Mouse (Mus musculus) liver, embryonic 14.5 days (tissue): ENCODE results near the gene Slc13a4. TPM values are rescaled to one million over a fixed set of nuclear protein-coding genes. Genes with fewer than 3 reads are reported as not detected.
A peak's percentile ranks its signal among the peaks of the same experiment; 100 is the strongest.

ENCODE experiments used
- ATAC-seq: fragments of 200-750 bp; cut with Nextera tagmentation; 2 replicates; pipeline ENCODE4 v1.8.0; 2017; ENCODE audit warnings: moderate number of reproducible peaks, mild to moderate bottlenecking, moderate library complexity; ENCODE audit not compliant: insufficient read depth
- DNase-seq, 3 experiments: peaks; one replicate each; pipeline ENCODE4 v3.0.0-alpha.2; 2012 to 2013; ENCODE audit warnings: low read depth in 3 of 3, low spot score in 3 of 3
- H3K27ac ChIP-seq: fragments of 300-500 bp; sonication (generic); 2 replicates; pipeline ENCODE4 v1.5.1; 2014; ENCODE audit warnings: moderate library complexity, mild to moderate bottlenecking, control low read depth, inconsistent platforms
- H3K27me3 ChIP-seq: fragments of 300-500 bp; sonication (generic); 2 replicates; pipeline ENCODE4 v1.6.1; 2014; ENCODE audit warnings: mild to moderate bottlenecking, low read length, moderate library complexity; ENCODE audit not compliant: control insufficient read depth, insufficient read depth
- H3K36me3 ChIP-seq: fragments of 300-500 bp; sonication (generic); replicated peaks from 2 replicates; pipeline ENCODE4 v1.6.1; 2014; ENCODE audit warnings: low read depth; ENCODE audit not compliant: control insufficient read depth, insufficient read depth
- H3K4me1 ChIP-seq, 2 experiments: fragments of 200-500 bp in 1 of 2; fragments of 300-500 bp in 1 of 2; sonication (generic) in 1 of 2; replicated peaks; 2 replicates each; pipeline ENCODE4 v1.6.1; 2012 to 2014; ENCODE audit warnings: antibody characterized with exemption in 1 of 2, inconsistent platforms in 1 of 2, low read length in 1 of 2; ENCODE audit not compliant: control insufficient read depth in 2 of 2, insufficient read depth in 2 of 2
- H3K4me2 ChIP-seq: fragments of 300-500 bp; sonication (generic); 2 replicates; pipeline ENCODE4 v1.6.1; 2014; ENCODE audit warnings: low read depth, mild to moderate bottlenecking, control low read depth, moderate library complexity
- H3K4me3 ChIP-seq, 2 experiments: fragments of 200-500 bp in 1 of 2; fragments of 300-500 bp in 1 of 2; sonication (generic) in 1 of 2; 2 replicates each; pipeline ENCODE4 v1.5.1; 2012 to 2014; ENCODE audit warnings: low read depth in 2 of 2, low read length in 2 of 2, mild to moderate bottlenecking in 2 of 2, control low read depth in 1 of 2, inconsistent platforms in 1 of 2, moderate library complexity in 1 of 2; ENCODE audit not compliant: insufficient read depth in 1 of 2
- H3K9ac ChIP-seq: fragments of 300-500 bp; sonication (generic); replicated peaks from 2 replicates; pipeline ENCODE4 v1.6.1; 2014; ENCODE audit warnings: mild to moderate bottlenecking, control low read depth, moderate library complexity
- H3K9me3 ChIP-seq: fragments of 300-500 bp; sonication (generic); 2 replicates; pipeline ENCODE4 v1.6.1; 2016; ENCODE audit warnings: low read length, mixed read lengths; ENCODE audit not compliant: control insufficient read depth
- CTCF ChIP-seq: IDR thresholded peaks from 2 replicates; pipeline ENCODE4 v1.5.1; 2016; ENCODE audit warnings: antibody characterized with exemption, low read depth, control low read depth
- EP300 ChIP-seq: IDR thresholded peaks from 2 replicates; pipeline ENCODE4 v1.6.1; 2016; ENCODE audit warnings: antibody characterized with exemption, low read depth
- WGBS: fragments of 180-500 bp; shearing (Covaris S2); extraction: QIAGEN DNeasy Blood & Tissue Kit; methylation state at CpG from one replicate; pipeline ENCODE4 v1.1.7; 2014; ENCODE audit not compliant: insufficient replicate concordance; 5-methylcytosine and 5-hydroxymethylcytosine counted together
- polyA plus RNA-seq, 2 experiments: library from polyadenylated mRNA; depleted of rRNA in 1 of 2; stranded (reverse) in 1 of 2; unstranded in 1 of 2; fragments of >200 nt; fragmentation: Nextera tagmentation in 1 of 2; extraction: Ambion mirVana in 1 of 2; gene quantifications; 2 replicates each; pipeline versions ENCODE4 v1.2.1 to v1.2.3; 2012 to 2014

The Slc13a4 gene
- polyA plus RNA-seq, 2 experiments: 0.04 to 0.22 TPM

GRCm38 (mm10) chr6:35297516-35298227 lies 10.3 kb downstream of the Slc13a4 start:
- H3K9me3 ChIP-seq: no peaks in the 10 kb centered on the region
- no peak for TF ChIP-seq EP300
- no peak for TF ChIP-seq CTCF
- H3K27ac ChIP-seq: no peak overlapping the region
- no peaks in the 10 kb centered on the region for H3K27me3 ChIP-seq
- no peak overlapping the region for H3K4me2 ChIP-seq
- H3K4me3 ChIP-seq: no peak overlapping the region
- WGBS: 59% methylated on average over 7 of the region's 7 CpGs
- H3K4me1 ChIP-seq: peaks cover 0 to 6% of the 10 kb centered on the region in 2 experiments; a peak in 1 of 4 replicates
- H3K9ac ChIP-seq: no peak overlapping the region
- no peak for ATAC-seq
- no peaks in the 10 kb centered on the region for H3K36me3 ChIP-seq
- no peak for DNase-seq

- Histone ChIP-seq H3K27ac (no peak overlapping the region), H3K9ac (no peak overlapping the region), H3K27me3 (no peaks in the 10 kb centered on the region), H3K4me3 (no peak overlapping the region), H3K4me1 (peaks cover 0 to 4% of the 10 kb centered on the region in 2 experiments; a peak in 1 of 4 replicates), H3K36me3 (no peaks in the 10 kb centered on the region), H3K9me3 (no peaks in the 10 kb centered on the region), H3K4me2 (no peak overlapping the region)
- 0 out of 2 replicates have a peak, but pooled peaks have one; percentile 18 for ATAC-seq
- DNase-seq: no peak
- no peak for TF ChIP-seq CTCF
- WGBS: 48% methylated on average over 2 of the region's 2 CpGs
Measured at GRCm38 (mm10) chr6:35297001-35297400, 10.9 kb downstream of the Slc13a4 start.

GRCm38 (mm10) chr6:35294964-35295363 lies 13.0 kb downstream of the Slc13a4 start:
- Histone ChIP-seq H3K4me2 (no peak overlapping the region), H3K4me3 (no peak overlapping the region), H3K9me3 (no peaks in the 10 kb centered on the region), H3K27ac (no peak overlapping the region), H3K4me1 (peaks cover 0 to 4% of the 10 kb centered on the region in 2 experiments; a peak in 1 of 4 replicates), H3K27me3 (no peaks in the 10 kb centered on the region), H3K9ac (no peak overlapping the region), H3K36me3 (no peaks in the 10 kb centered on the region)
- TF ChIP-seq CTCF (no peak), EP300 (no peak)
- DNase-seq: no peak
- 69% methylated on average over 2 of the region's 2 CpGs for WGBS
- no peak for ATAC-seq

GRCm38 (mm10) chr6:35289676-35290075 lies 18.3 kb downstream of the Slc13a4 start:
- Histone ChIP-seq H3K36me3 (no peaks in the 10 kb centered on the region), H3K4me1 (peaks cover 0 to 6% of the 10 kb centered on the region in 2 experiments; a peak in 2 of 4 replicates), H3K27ac (no peak overlapping the region), H3K27me3 (no peaks in the 10 kb centered on the region), H3K4me3 (no peak overlapping the region), H3K9ac (no peak overlapping the region), H3K9me3 (no peaks in the 10 kb centered on the region), H3K4me2 (no peak overlapping the region)
- TF ChIP-seq EP300 (no peak), CTCF (peak; percentile 14; the same call in 1 of the 2 replicates)
- 79% methylated on average over 8 of the region's 8 CpGs for WGBS
- ATAC-seq: no peak
- no peak for DNase-seq

GRCm38 (mm10) chr6:35288920-35289319 lies 19.0 kb downstream of the Slc13a4 start:
- no peak for ATAC-seq
- 56% methylated on average over 7 of the region's 7 CpGs for WGBS
- H3K27ac ChIP-seq: no peak overlapping the region
- H3K9me3 ChIP-seq: no peaks in the 10 kb centered on the region
- H3K9ac ChIP-seq: no peak overlapping the region
- H3K4me3 ChIP-seq: no peak overlapping the region
- no peaks in the 10 kb centered on the region for H3K36me3 ChIP-seq
- no peak for DNase-seq
- no peaks in the 10 kb centered on the region for H3K27me3 ChIP-seq
- no peak overlapping the region for H3K4me2 ChIP-seq
- TF ChIP-seq EP300 (no peak), CTCF (no peak)
- H3K4me1 ChIP-seq: peaks cover 0 to 6% of the 10 kb centered on the region in 2 experiments; a peak in 2 of 4 replicates
